Mouse (Mus musculus): ENCODE data around the gene Ing1. TPM values are rescaled to one million over a fixed set of nuclear protein-coding genes. Genes with fewer than 3 reads are reported as not detected.

Gene Ing1
- total RNA-seq, 2 experiments from 2014 or later = 42.9 to 47.4 TPM

GRCm38 (mm10) chr8:11585513-11586373 lies 30.4 kb downstream of the Ing1 start:
- ATAC-seq (ENCODE audit: poor library complexity, severe bottlenecking) = no peak

DNA sequence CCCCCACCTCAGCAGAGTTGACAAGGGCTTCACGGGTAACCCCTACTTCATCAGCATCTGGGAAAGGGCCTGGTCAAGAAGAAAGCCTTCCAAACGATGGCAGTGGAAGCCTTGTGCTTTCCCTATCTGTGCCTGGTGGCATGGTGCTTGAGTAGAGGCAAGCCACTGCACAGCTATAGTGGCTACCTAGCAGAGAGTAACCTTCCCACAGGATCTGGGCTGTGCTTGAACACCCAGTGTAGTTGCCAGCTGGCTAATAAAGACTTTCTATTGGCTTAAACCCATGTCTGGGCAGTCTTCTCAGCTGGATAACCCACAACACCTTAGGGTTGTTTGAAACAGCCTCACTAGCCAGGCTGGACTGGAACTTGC lies 31.0 kb downstream of the Ing1 start:
- ATAC-seq (ENCODE audit: poor library complexity, severe bottlenecking) = no peak

GRCm38 (mm10) chr8:11591837-11592236 lies 36.5 kb downstream of the Ing1 start:
- no peak for ATAC-seq (ENCODE audit: poor library complexity, severe bottlenecking)

- ATAC-seq (ENCODE audit: poor library complexity, severe bottlenecking) = peak; percentile 86
Observed at GRCm38 (mm10) chr8:11592296-11592695, 36.9 kb downstream of the Ing1 start.

- no peak for ATAC-seq (ENCODE audit: poor library complexity, severe bottlenecking)
Observed at GRCm38 (mm10) chr8:11593222-11593884, 38.0 kb downstream of the Ing1 start.

DNA sequence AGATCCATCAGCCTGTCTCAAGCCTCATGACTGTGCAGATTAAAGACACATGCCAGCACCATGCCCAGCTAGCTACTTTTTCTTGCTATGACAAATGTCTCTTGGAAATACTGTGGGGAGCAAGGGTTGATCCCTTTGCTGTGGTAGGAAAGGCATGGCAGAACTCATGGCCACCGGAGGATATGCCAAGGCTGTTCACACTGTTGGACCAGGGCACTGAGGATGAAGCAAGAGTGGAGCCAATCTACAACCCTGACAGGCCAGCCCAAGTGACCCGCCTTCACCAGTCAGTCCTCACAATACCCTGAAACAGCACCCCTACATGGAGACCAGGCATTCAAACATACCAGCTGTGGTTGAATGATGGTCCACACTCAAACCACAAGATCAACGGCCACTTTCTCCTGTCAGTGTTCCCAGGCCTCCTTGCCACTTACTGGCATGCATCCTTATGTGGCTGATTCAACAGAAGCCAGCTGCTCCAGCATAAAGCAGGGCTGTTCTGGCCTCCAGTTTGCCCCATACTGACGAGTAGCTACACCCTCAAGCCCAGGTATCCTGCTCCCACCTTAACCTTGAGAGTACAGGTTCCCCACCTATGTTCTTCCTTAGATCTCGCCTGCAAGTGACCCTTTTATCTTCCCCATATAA lies 45.1 kb downstream of the Ing1 start:
- no peak for ATAC-seq (ENCODE audit: poor library complexity, severe bottlenecking)

DNA sequence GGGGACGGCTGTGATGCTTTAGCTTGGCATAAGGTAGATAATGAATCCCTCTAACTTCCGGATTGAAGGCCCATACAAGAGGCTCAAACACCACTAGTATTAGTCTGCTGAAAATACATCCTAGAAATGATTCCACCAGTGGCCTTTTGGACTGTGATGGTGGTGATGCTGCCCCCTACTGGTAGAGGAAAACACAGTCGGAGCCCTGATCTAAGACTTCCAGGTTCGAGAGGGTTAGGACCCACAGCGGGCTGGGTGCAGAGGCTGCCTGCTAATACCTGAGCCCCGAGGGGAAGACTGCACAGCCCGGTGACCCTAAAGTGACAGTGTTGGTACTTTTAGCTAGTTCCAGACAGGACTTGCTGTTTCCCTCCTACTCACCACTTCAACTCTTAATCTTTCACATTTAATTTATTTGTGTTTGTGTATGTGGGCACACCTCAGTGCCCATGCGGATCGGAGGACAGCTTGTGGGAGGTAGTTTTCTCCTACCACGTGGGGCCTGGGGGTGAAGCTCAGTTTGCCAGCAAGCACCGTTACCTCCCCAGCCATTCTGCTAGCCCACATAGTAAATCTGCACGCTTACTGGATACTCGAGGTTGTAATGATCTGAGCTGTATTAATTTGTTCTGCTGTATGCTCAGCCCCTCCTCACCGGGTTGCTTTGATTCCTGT lies 46.8 kb downstream of the Ing1 start:
- peak; percentile 90 for ATAC-seq (ENCODE audit: poor library complexity, severe bottlenecking)

DNA sequence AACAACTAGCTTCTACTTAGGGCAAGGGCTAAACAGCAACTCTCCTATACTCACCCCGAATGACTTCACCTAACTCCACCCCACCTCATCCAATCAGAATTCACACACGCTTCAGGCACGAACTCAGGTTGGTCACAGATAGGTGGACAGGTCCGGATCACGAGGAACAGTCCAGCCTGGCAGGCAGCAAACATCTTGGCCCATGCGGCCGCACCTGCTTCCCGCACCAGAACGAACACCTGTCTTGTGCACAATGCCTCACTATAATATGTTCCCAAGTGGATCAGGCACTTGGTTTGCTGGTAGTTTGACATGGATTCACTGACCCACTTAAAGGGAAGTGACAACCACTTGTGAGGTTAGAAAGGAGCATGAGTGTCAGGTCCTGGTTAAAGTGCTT lies 53.5 kb downstream of the Ing1 start:
- no peak for ATAC-seq (ENCODE audit: poor library complexity, severe bottlenecking)

Other genes starting within 250 kb of the Ing1 start
- 0.02 and 0.07 TPM in 2 replicates for gene Col4a2, start 242.8 kb upstream of the Ing1 start, total RNA-seq (2015)
- gene Col4a2, start 242.8 kb upstream of the Ing1 start, total RNA-seq (2017) = 0.15 and 0.73 TPM in 2 replicates
- gene Col4a1, start 242.7 kb upstream of the Ing1 start, total RNA-seq (2015) = 0.30 and 1.3 TPM in 2 replicates
- gene Col4a1, start 242.7 kb upstream of the Ing1 start, total RNA-seq (2017) = 0.04 and 1.1 TPM in 2 replicates
- 2.5 and 3.5 TPM in 2 replicates for gene Rab20, start 76.9 kb upstream of the Ing1 start, total RNA-seq (2015)
- 3.3 and 7.7 TPM in 2 replicates for gene Rab20, start 76.9 kb upstream of the Ing1 start, total RNA-seq (2017)
- 39.8 and 53.9 TPM in 2 replicates for gene Naxd, start 58.1 kb upstream of the Ing1 start, total RNA-seq (2015)
- 45.7 and 58.1 TPM in 2 replicates for gene Naxd, start 58.1 kb upstream of the Ing1 start, total RNA-seq (2017)
- 17.2 and 20.7 TPM in 2 replicates for gene Cars2, start 4.8 kb upstream of the Ing1 start, total RNA-seq (2015)
- gene Cars2, start 4.8 kb upstream of the Ing1 start, total RNA-seq (2017) = 23.3 and 25.5 TPM in 2 replicates
- 32.8 and 37.5 TPM in 2 replicates for gene Ankrd10, start 80.2 kb downstream of the Ing1 start, total RNA-seq (2015)
- gene Ankrd10, start 80.2 kb downstream of the Ing1 start, total RNA-seq (2017) = 27.2 and 29.4 TPM in 2 replicates
- not detected in 2 replicates for gene 1700016D06Rik, start 145.5 kb downstream of the Ing1 start, total RNA-seq (2015)
- gene 1700016D06Rik, start 145.5 kb downstream of the Ing1 start, total RNA-seq (2017) = not detected in 2 replicates
- 39.5 and 48.5 TPM in 2 replicates for gene Arhgef7, start 172.2 kb downstream of the Ing1 start, total RNA-seq (2015)
- gene Arhgef7, start 172.2 kb downstream of the Ing1 start, total RNA-seq (2017) = 25.0 and 27.0 TPM in 2 replicates

Data from megakaryocyte, adult 5-6 weeks (primary cell).